Mouse (Mus musculus): ENCODE measurements at regions not wholly inside any gene's neighbourhood (a gene's known extent, or its start where the extent isn't known, plus 50 kb on each side); places are given as distances from the start of the nearest gene placed in this dataset.

- no peak overlapping the region for H3K4me3 ChIP-seq (replicated peaks; ENCODE audit: low read length)
- H3K4me2 ChIP-seq (replicated peaks; ENCODE audit: low read depth, low read length, severe bottlenecking), result no peak overlapping the region
- no peak overlapping the region for H3K9ac ChIP-seq (ENCODE audit: low read depth, low read length, severe bottlenecking)
- ATAC-seq (ENCODE audit: low FRiP score, low read depth) (no peak), DNase-seq (ENCODE audit: low spot score) (no peak)
- 25% methylated on average over 6 of the region's 6 CpGs for WGBS
- no peaks in the 10 kb centered on the region for H3K36me3 ChIP-seq (ENCODE audit: control insufficient read depth, insufficient read depth, low read length)
- no peak overlapping the region for H3K27ac ChIP-seq (replicated peaks; ENCODE audit: low read depth, low read length)
- H3K27me3 ChIP-seq (ENCODE audit: control insufficient read depth, insufficient read depth, low read length), result no peaks in the 10 kb centered on the region
- H3K9me3 ChIP-seq (ENCODE audit: control insufficient read depth, low read length), result no peaks in the 10 kb centered on the region
- no peak for TF ChIP-seq POLR2A (IDR thresholded peaks at IDR 0.05; ENCODE audit: borderline replicate concordance, extremely low read depth, insufficient read depth, insufficient read length)
- H3K4me1 ChIP-seq (ENCODE audit: control insufficient read depth, insufficient read depth, low read length), result peaks cover 11% of the 10 kb centered on the region
Observed at GRCm38 (mm10) chr15:40017597-40017996, 116.6 kb upstream of the 9330182O14Rik start.

DNA sequence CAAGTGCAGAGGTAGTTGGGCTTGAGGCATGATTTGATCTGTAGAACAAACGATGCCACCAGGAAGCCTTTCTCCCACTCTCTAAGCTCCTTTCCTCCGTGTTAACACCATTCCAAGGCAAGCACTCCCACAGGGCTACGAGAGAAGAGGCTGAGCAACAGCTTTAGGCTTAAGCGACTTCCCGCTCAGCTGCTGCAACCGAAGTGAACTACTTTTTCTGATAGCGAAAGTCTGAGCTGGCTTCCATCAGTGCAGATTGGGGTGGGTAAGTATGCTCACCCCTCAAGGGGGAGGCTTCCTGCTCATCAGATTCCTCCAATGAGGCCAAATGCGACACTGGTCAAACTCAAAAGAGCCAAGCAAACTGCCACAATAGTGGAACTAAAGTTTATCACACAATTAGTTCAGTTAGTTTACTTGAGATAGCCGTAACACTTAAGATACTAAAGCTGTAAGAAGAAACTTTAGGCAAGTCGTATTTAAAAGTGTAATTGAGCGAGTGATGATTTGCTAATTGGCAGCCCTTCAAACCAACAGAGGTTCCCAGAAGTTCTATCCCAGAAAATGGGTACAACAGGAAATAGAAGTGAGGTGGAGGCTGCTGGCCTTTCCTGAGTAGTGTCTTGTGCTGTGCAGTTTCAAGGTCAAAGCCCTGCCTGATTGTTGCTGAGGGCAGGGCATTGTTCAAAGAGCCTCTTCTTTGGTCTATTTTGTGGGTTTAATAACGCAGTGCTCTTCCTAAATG is 115.9 kb upstream of the 9330182O14Rik start:
- peak overlapping the region; percentile 6; the same call in 1 of the 2 replicates for H3K4me2 ChIP-seq (replicated peaks; ENCODE audit: low read depth, low read length, severe bottlenecking)
- no peak for TF ChIP-seq POLR2A (IDR thresholded peaks at IDR 0.05; ENCODE audit: borderline replicate concordance, extremely low read depth, insufficient read depth, insufficient read length)
- H3K27ac ChIP-seq (replicated peaks; ENCODE audit: low read depth, low read length), result no peak overlapping the region
- no peak overlapping the region for H3K4me3 ChIP-seq (replicated peaks; ENCODE audit: low read length)
- H3K4me1 ChIP-seq (ENCODE audit: control insufficient read depth, insufficient read depth, low read length), result peaks cover 11% of the 10 kb centered on the region
- H3K36me3 ChIP-seq (ENCODE audit: control insufficient read depth, insufficient read depth, low read length), result no peaks in the 10 kb centered on the region
- WGBS, result 30% methylated on average over 12 of the region's 12 CpGs
- no peak overlapping the region for H3K9ac ChIP-seq (ENCODE audit: low read depth, low read length, severe bottlenecking)
- H3K9me3 ChIP-seq (ENCODE audit: control insufficient read depth, low read length), result no peaks in the 10 kb centered on the region
- DNase-seq (ENCODE audit: low spot score) (no peak), ATAC-seq (ENCODE audit: low FRiP score, low read depth) (no peak)
- no peaks in the 10 kb centered on the region for H3K27me3 ChIP-seq (ENCODE audit: control insufficient read depth, insufficient read depth, low read length)

DNA sequence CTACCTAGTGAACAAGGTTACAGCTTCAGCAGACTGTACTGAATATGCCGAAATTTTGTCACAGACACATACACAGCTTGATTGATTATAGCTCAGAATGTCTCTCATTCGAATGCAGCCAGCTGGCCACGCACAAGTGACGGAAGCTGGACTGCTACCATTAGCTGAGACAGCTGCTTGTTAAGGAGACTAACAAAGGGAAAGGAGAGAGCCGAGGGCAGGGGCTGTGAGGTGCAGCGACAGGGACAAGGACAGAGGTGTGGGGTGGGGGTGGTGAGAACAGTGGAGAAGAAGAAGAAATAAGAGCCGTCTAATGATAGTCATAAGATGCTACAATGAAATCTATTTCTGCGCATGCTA is 115.4 kb upstream of the 9330182O14Rik start:
- Histone ChIP-seq H3K27me3 (ENCODE audit: control insufficient read depth, insufficient read depth, low read length) (no peaks in the 10 kb centered on the region), H3K4me3 (replicated peaks; ENCODE audit: low read length) (no peak overlapping the region), H3K4me1 (ENCODE audit: control insufficient read depth, insufficient read depth, low read length) (peaks cover 11% of the 10 kb centered on the region), H3K9ac (ENCODE audit: low read depth, low read length, severe bottlenecking) (no peak overlapping the region), H3K4me2 (replicated peaks; ENCODE audit: low read depth, low read length, severe bottlenecking) (no peak overlapping the region), H3K36me3 (ENCODE audit: control insufficient read depth, insufficient read depth, low read length) (no peaks in the 10 kb centered on the region), H3K27ac (replicated peaks; ENCODE audit: low read depth, low read length) (no peak overlapping the region), H3K9me3 (ENCODE audit: control insufficient read depth, low read length) (no peaks in the 10 kb centered on the region)
- TF ChIP-seq POLR2A (IDR thresholded peaks at IDR 0.05; ENCODE audit: borderline replicate concordance, extremely low read depth, insufficient read depth, insufficient read length), result no peak
- no peak for DNase-seq (ENCODE audit: low spot score)
- 46% methylated on average over 8 of the region's 8 CpGs for WGBS
- ATAC-seq (ENCODE audit: low FRiP score, low read depth), result no peak

DNA sequence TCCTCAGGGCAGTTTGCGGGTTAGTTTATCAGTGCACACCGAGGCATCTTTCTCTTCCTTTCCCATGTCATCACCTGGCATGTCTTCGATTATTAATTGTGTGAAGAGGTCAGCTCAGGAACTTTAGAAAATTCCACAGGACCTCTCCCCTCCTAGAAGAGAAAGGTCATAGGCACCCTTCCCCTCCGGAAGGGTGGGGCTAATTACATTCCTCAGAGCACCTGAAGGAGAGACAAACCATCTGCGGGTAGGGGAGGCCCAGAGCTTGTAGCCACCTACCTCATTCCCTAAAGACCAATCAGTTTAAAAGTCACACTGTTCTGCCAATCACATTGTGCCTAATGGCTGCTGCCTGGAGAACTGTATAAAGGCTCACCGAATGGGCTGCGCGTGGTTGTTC is 114.9 kb upstream of the 9330182O14Rik start:
- WGBS, result 68% methylated on average over 8 of the region's 8 CpGs
- H3K27me3 ChIP-seq (ENCODE audit: control insufficient read depth, insufficient read depth, low read length), result no peaks in the 10 kb centered on the region

GRCm38 (mm10) chr15:40020097-40020496 is 114.1 kb upstream of the 9330182O14Rik start:
- ATAC-seq (ENCODE audit: low FRiP score, low read depth) (no peak), DNase-seq (ENCODE audit: low spot score) (peak; percentile 42)
- no peak for TF ChIP-seq POLR2A (IDR thresholded peaks at IDR 0.05; ENCODE audit: borderline replicate concordance, extremely low read depth, insufficient read depth, insufficient read length)

More for the DNA sequence above, 114.9 kb upstream of the 9330182O14Rik start:
- H3K9ac ChIP-seq (ENCODE audit: low read depth, low read length, severe bottlenecking), result no peak overlapping the region
- H3K9me3 ChIP-seq (ENCODE audit: control insufficient read depth, low read length), result no peaks in the 10 kb centered on the region
- ATAC-seq (ENCODE audit: low FRiP score, low read depth), result no peak
- no peak for TF ChIP-seq POLR2A (IDR thresholded peaks at IDR 0.05; ENCODE audit: borderline replicate concordance, extremely low read depth, insufficient read depth, insufficient read length)
- H3K4me2 ChIP-seq (replicated peaks; ENCODE audit: low read depth, low read length, severe bottlenecking), result no peak overlapping the region
- no peaks in the 10 kb centered on the region for H3K36me3 ChIP-seq (ENCODE audit: control insufficient read depth, insufficient read depth, low read length)
- no peak overlapping the region for H3K4me3 ChIP-seq (replicated peaks; ENCODE audit: low read length)
- DNase-seq (ENCODE audit: low spot score), result no peak
- H3K4me1 ChIP-seq (ENCODE audit: control insufficient read depth, insufficient read depth, low read length), result peaks cover 11% of the 10 kb centered on the region
- H3K27ac ChIP-seq (replicated peaks; ENCODE audit: low read depth, low read length), result no peak overlapping the region

More at GRCm38 (mm10) chr15:40020097-40020496, 114.1 kb upstream of the 9330182O14Rik start:
- H3K9me3 ChIP-seq (ENCODE audit: control insufficient read depth, low read length), result no peaks in the 10 kb centered on the region
- no peak overlapping the region for H3K4me2 ChIP-seq (replicated peaks; ENCODE audit: low read depth, low read length, severe bottlenecking)
- no peak overlapping the region for H3K4me3 ChIP-seq (replicated peaks; ENCODE audit: low read length)
- no peak overlapping the region for H3K27ac ChIP-seq (replicated peaks; ENCODE audit: low read depth, low read length)
- no peaks in the 10 kb centered on the region for H3K36me3 ChIP-seq (ENCODE audit: control insufficient read depth, insufficient read depth, low read length)
- H3K4me1 ChIP-seq (ENCODE audit: control insufficient read depth, insufficient read depth, low read length), result peaks cover 11% of the 10 kb centered on the region
- H3K9ac ChIP-seq (ENCODE audit: low read depth, low read length, severe bottlenecking), result no peak overlapping the region
- H3K27me3 ChIP-seq (ENCODE audit: control insufficient read depth, insufficient read depth, low read length), result no peaks in the 10 kb centered on the region

Data from limb, embryonic 14.5 days (tissue).